Mouse (Mus musculus): ENCODE measurements around the gene Zkscan17. TPM values are rescaled to one million over a fixed set of nuclear protein-coding genes. Genes with fewer than 3 reads are reported as not detected.
A peak's percentile ranks its signal among the peaks of the same experiment; 100 is the strongest.

The Zkscan17 gene
- polyA plus RNA-seq, 1 experiment: 52.5 TPM

GRCm38 (mm10) chr11:59514789-59515188 lies 11.8 kb downstream of the Zkscan17 start:
- H3K36me3 ChIP-seq (ENCODE audit: control insufficient read depth, insufficient read depth, low read length, poor library complexity, severe bottlenecking): no peaks in the 10 kb centered on the region
- H3K27ac ChIP-seq (ENCODE audit: insufficient read depth, low read length): no peak overlapping the region
- no peaks in the 10 kb centered on the region for H3K9me3 ChIP-seq (replicated peaks; ENCODE audit: control insufficient read depth, insufficient read depth, low read length, poor library complexity, severe bottlenecking)
- H3K4me1 ChIP-seq (ENCODE audit: control insufficient read depth, insufficient read depth, low read length): peaks cover 8% of the 10 kb centered on the region
- no peak for TF ChIP-seq CTCF (IDR thresholded peaks at IDR 0.05; ENCODE audit: low read depth, low read length)
- TF ChIP-seq EP300 (IDR thresholded peaks at IDR 0.05; ENCODE audit: insufficient read depth, low read depth, low read length): no peak
- no peak for TF ChIP-seq POLR2A (IDR thresholded peaks at IDR 0.05; ENCODE audit: insufficient read depth, low read length)
- no peaks in the 10 kb centered on the region for H3K27me3 ChIP-seq (ENCODE audit: control insufficient read depth, insufficient read depth, low read length, poor library complexity, severe bottlenecking)
- no peak overlapping the region for H3K9ac ChIP-seq (ENCODE audit: low read depth, poor library complexity, severe bottlenecking)
- H3K4me3 ChIP-seq (ENCODE audit: low read depth, low read length): no peak overlapping the region

GRCm38 (mm10) chr11:59514381-59514780 lies 12.2 kb downstream of the Zkscan17 start:
- Histone ChIP-seq H3K36me3 (ENCODE audit: control insufficient read depth, insufficient read depth, low read length, poor library complexity, severe bottlenecking) (no peaks in the 10 kb centered on the region), H3K4me1 (ENCODE audit: control insufficient read depth, insufficient read depth, low read length) (peaks cover 8% of the 10 kb centered on the region), H3K9ac (ENCODE audit: low read depth, poor library complexity, severe bottlenecking) (no peak overlapping the region), H3K27me3 (ENCODE audit: control insufficient read depth, insufficient read depth, low read length, poor library complexity, severe bottlenecking) (no peaks in the 10 kb centered on the region), H3K27ac (ENCODE audit: insufficient read depth, low read length) (peak overlapping the region; percentile 23; the same call in 1 of the 2 replicates), H3K4me3 (ENCODE audit: low read depth, low read length) (no peak overlapping the region), H3K9me3 (replicated peaks; ENCODE audit: control insufficient read depth, insufficient read depth, low read length, poor library complexity, severe bottlenecking) (no peaks in the 10 kb centered on the region)
- TF ChIP-seq POLR2A (IDR thresholded peaks at IDR 0.05; ENCODE audit: insufficient read depth, low read length) (no peak), EP300 (IDR thresholded peaks at IDR 0.05; ENCODE audit: insufficient read depth, low read depth, low read length) (no peak), CTCF (IDR thresholded peaks at IDR 0.05; ENCODE audit: low read depth, low read length) (no peak)

- Histone ChIP-seq H3K4me1 (ENCODE audit: control insufficient read depth, insufficient read depth, low read length) (peaks cover 8% of the 10 kb centered on the region), H3K9ac (ENCODE audit: low read depth, poor library complexity, severe bottlenecking) (no peak overlapping the region), H3K27ac (ENCODE audit: insufficient read depth, low read length) (no peak overlapping the region), H3K27me3 (ENCODE audit: control insufficient read depth, insufficient read depth, low read length, poor library complexity, severe bottlenecking) (no peaks in the 10 kb centered on the region), H3K9me3 (replicated peaks; ENCODE audit: control insufficient read depth, insufficient read depth, low read length, poor library complexity, severe bottlenecking) (no peaks in the 10 kb centered on the region), H3K4me3 (ENCODE audit: low read depth, low read length) (no peak overlapping the region), H3K36me3 (ENCODE audit: control insufficient read depth, insufficient read depth, low read length, poor library complexity, severe bottlenecking) (no peaks in the 10 kb centered on the region)
- TF ChIP-seq CTCF (IDR thresholded peaks at IDR 0.05; ENCODE audit: low read depth, low read length): no peak
- TF ChIP-seq POLR2A (IDR thresholded peaks at IDR 0.05; ENCODE audit: insufficient read depth, low read length): no peak
- no peak for TF ChIP-seq EP300 (IDR thresholded peaks at IDR 0.05; ENCODE audit: insufficient read depth, low read depth, low read length)
Measured at GRCm38 (mm10) chr11:59513556-59513955, 13.0 kb downstream of the Zkscan17 start.

GRCm38 (mm10) chr11:59512733-59513132 lies 13.8 kb downstream of the Zkscan17 start:
- H3K27me3 ChIP-seq (ENCODE audit: control insufficient read depth, insufficient read depth, low read length, poor library complexity, severe bottlenecking): no peaks in the 10 kb centered on the region
- no peak overlapping the region for H3K4me3 ChIP-seq (ENCODE audit: low read depth, low read length)
- H3K27ac ChIP-seq (ENCODE audit: insufficient read depth, low read length): peak overlapping the region; percentile 10; the same call in 1 of the 2 replicates
- no peak overlapping the region for H3K9ac ChIP-seq (ENCODE audit: low read depth, poor library complexity, severe bottlenecking)
- TF ChIP-seq POLR2A (IDR thresholded peaks at IDR 0.05; ENCODE audit: insufficient read depth, low read length) (no peak), EP300 (IDR thresholded peaks at IDR 0.05; ENCODE audit: insufficient read depth, low read depth, low read length) (no peak), CTCF (IDR thresholded peaks at IDR 0.05; ENCODE audit: low read depth, low read length) (no peak)
- no peaks in the 10 kb centered on the region for H3K36me3 ChIP-seq (ENCODE audit: control insufficient read depth, insufficient read depth, low read length, poor library complexity, severe bottlenecking)
- peaks cover 8% of the 10 kb centered on the region for H3K4me1 ChIP-seq (ENCODE audit: control insufficient read depth, insufficient read depth, low read length)
- no peaks in the 10 kb centered on the region for H3K9me3 ChIP-seq (replicated peaks; ENCODE audit: control insufficient read depth, insufficient read depth, low read length, poor library complexity, severe bottlenecking)

- Histone ChIP-seq H3K4me3 (ENCODE audit: low read depth, low read length) (no peak overlapping the region), H3K4me1 (ENCODE audit: control insufficient read depth, insufficient read depth, low read length) (peaks cover 8% of the 10 kb centered on the region), H3K9ac (ENCODE audit: low read depth, poor library complexity, severe bottlenecking) (no peak overlapping the region), H3K27me3 (ENCODE audit: control insufficient read depth, insufficient read depth, low read length, poor library complexity, severe bottlenecking) (no peaks in the 10 kb centered on the region), H3K9me3 (replicated peaks; ENCODE audit: control insufficient read depth, insufficient read depth, low read length, poor library complexity, severe bottlenecking) (no peaks in the 10 kb centered on the region), H3K36me3 (ENCODE audit: control insufficient read depth, insufficient read depth, low read length, poor library complexity, severe bottlenecking) (no peaks in the 10 kb centered on the region), H3K27ac (ENCODE audit: insufficient read depth, low read length) (peak overlapping the region; percentile 90)
- TF ChIP-seq POLR2A (IDR thresholded peaks at IDR 0.05; ENCODE audit: insufficient read depth, low read length): no peak
- TF ChIP-seq CTCF (IDR thresholded peaks at IDR 0.05; ENCODE audit: low read depth, low read length): no peak
- peak; percentile 65; the same call in 1 of the 2 replicates for TF ChIP-seq EP300 (IDR thresholded peaks at IDR 0.05; ENCODE audit: insufficient read depth, low read depth, low read length)
Measured at GRCm38 (mm10) chr11:59511558-59511957, 15.0 kb downstream of the Zkscan17 start.

GRCm38 (mm10) chr11:59506713-59507074 lies 19.9 kb downstream of the Zkscan17 start:
- Histone ChIP-seq H3K9me3 (replicated peaks; ENCODE audit: control insufficient read depth, insufficient read depth, low read length, poor library complexity, severe bottlenecking) (no peaks in the 10 kb centered on the region), H3K4me1 (ENCODE audit: control insufficient read depth, insufficient read depth, low read length) (peaks cover 5% of the 10 kb centered on the region), H3K27ac (ENCODE audit: insufficient read depth, low read length) (peak overlapping the region; percentile 42), H3K4me3 (ENCODE audit: low read depth, low read length) (peak overlapping the region; percentile 76), H3K27me3 (ENCODE audit: control insufficient read depth, insufficient read depth, low read length, poor library complexity, severe bottlenecking) (no peaks in the 10 kb centered on the region), H3K9ac (ENCODE audit: low read depth, poor library complexity, severe bottlenecking) (peak overlapping the region; percentile 90), H3K36me3 (ENCODE audit: control insufficient read depth, insufficient read depth, low read length, poor library complexity, severe bottlenecking) (peaks cover 28% of the 10 kb centered on the region)
- no peak for TF ChIP-seq CTCF (IDR thresholded peaks at IDR 0.05; ENCODE audit: low read depth, low read length)
- no peak for TF ChIP-seq POLR2A (IDR thresholded peaks at IDR 0.05; ENCODE audit: insufficient read depth, low read length)
- no peak for TF ChIP-seq EP300 (IDR thresholded peaks at IDR 0.05; ENCODE audit: insufficient read depth, low read depth, low read length)

Data from ES-Bruce4 (cell line).